Mouse (Mus musculus) liver, embryonic 15.5 days (tissue): ENCODE measurements around the gene Gm43552. TPM values are rescaled to one million over a fixed set of nuclear protein-coding genes. Genes with fewer than 3 reads are reported as not detected.
"Not testable (repeated sequence)": the region's sequence is repeated elsewhere in the genome, so short reads cannot be mapped to it uniquely, and the experiment has no call there.

Source experiments
- ATAC-seq: fragments of 200-750 bp; cut with Nextera tagmentation; 2 replicates; pipeline ENCODE4 v1.8.0; 2017; ENCODE audit warnings: moderate number of reproducible peaks, mild to moderate bottlenecking, moderate library complexity; ENCODE audit not compliant: insufficient read depth
- H3K27ac ChIP-seq: fragments of 300-500 bp; sonication (generic); replicated peaks from 2 replicates; pipeline ENCODE4 v1.5.1; 2015; ENCODE audit warnings: mild to moderate bottlenecking, inconsistent platforms
- H3K27me3 ChIP-seq: fragments of 300-500 bp; sonication (generic); 2 replicates; pipeline ENCODE4 v1.6.1; 2015; ENCODE audit warnings: mild to moderate bottlenecking, inconsistent platforms
- H3K36me3 ChIP-seq: fragments of 300-500 bp; sonication (generic); replicated peaks from 2 replicates; pipeline ENCODE4 v1.6.1; 2015; ENCODE audit warnings: moderate library complexity, mild to moderate bottlenecking, inconsistent platforms
- H3K4me1 ChIP-seq: fragments of 300-500 bp; sonication (generic); replicated peaks from 2 replicates; pipeline ENCODE4 v1.6.1; 2015; ENCODE audit warnings: inconsistent platforms
- H3K4me2 ChIP-seq: fragments of 300-500 bp; sonication (generic); 2 replicates; pipeline ENCODE4 v1.6.1; 2015; ENCODE audit warnings: moderate library complexity, mild to moderate bottlenecking, inconsistent platforms
- H3K4me3 ChIP-seq: fragments of 300-500 bp; sonication (generic); replicated peaks from 2 replicates; pipeline ENCODE4 v1.5.1; 2015; ENCODE audit warnings: mild to moderate bottlenecking, inconsistent platforms
- H3K9ac ChIP-seq: fragments of 300-500 bp; sonication (generic); 2 replicates; pipeline ENCODE4 v1.6.1; 2015; ENCODE audit warnings: moderate library complexity, mild to moderate bottlenecking, inconsistent platforms
- H3K9me3 ChIP-seq: fragments of 300-500 bp; sonication (generic); replicated peaks from 2 replicates; pipeline ENCODE4 v1.6.1; 2016; ENCODE audit warnings: inconsistent platforms
- WGBS: fragments of 180-500 bp; shearing (Covaris S2); methylation state at CpG from one replicate; pipeline ENCODE4 v1.1.7; 2015; ENCODE audit warnings: mixed read lengths; ENCODE audit not compliant: insufficient replicate concordance; 5-methylcytosine and 5-hydroxymethylcytosine counted together
- polyA plus RNA-seq: library from polyadenylated mRNA; unstranded; fragments of >200 nt; fragmentation: Nextera tagmentation; extraction: Ambion mirVana; gene quantifications from 2 replicates; pipeline ENCODE4 v1.2.1, GENCODE M21; 2015

Gene Gm43552
- polyA plus RNA-seq, 1 experiment from 2014 or later = not detected

DNA sequence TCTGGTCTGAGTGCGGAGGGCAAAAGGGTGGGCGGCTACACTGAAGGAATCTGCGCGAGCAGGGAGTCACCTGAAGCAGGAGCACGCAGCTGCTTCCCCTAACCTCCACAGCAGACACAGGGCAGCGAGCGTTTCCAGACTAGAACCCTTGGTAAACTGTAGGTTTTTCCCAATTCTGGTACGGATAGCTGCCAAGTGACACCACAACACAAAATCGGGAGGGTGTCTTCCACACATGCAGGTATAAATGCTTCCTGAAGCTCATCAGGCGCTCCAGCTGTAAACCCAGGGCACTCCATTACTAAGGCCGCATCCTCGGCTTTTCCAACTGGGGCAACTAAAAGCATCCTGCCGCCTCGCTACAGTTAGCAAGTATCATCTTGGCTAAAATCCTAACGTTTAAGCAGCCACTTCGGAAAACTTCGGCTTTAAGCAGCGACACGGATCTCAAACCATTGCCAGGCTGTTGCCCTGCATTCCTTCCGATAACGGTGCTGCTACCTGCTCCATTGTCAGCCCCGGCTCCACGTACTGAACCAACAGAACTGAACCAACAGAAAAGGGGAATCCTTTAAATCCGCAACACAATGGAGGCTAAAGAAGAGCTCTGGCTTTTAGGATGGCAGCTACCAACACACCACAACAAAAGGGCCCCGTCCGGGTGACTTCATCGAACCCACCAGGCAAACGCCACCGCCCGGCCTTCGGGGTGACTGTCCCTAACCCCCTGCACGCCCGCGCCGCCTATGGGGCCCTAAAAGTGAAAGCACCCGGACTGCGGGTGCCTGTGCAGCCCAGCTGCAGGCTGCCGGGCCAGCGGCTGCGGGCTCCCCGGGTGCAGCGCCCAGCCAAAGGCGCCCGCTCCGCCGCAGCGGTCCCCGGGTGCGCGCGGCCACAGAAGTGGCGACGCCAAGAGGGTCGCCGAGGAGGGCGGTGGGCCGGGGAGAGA is 592 bp downstream of the Gm43552 start:
- peaks cover 26% of the 10 kb centered on the region for H3K4me1 ChIP-seq
- WGBS = 1% methylated on average over 57 of the region's 57 CpGs
- H3K4me3 ChIP-seq = peak overlapping the region; percentile 89

GRCm38 (mm10) chr5:65489830-65490229 is 2.8 kb downstream of the Gm43552 start:
- 45% methylated on average over 4 of the region's 4 CpGs for WGBS
- Histone ChIP-seq H3K27ac (no peak overlapping the region), H3K4me3 (no peak overlapping the region), H3K9ac (no peak overlapping the region), H3K27me3 (peaks cover 17% of the 10 kb centered on the region), H3K4me2 (no peak overlapping the region; the same call in 1 of the 2 replicates), H3K36me3 (no peaks in the 10 kb centered on the region), H3K9me3 (no peaks in the 10 kb centered on the region), H3K4me1 (peaks cover 30% of the 10 kb centered on the region)
- ATAC-seq = no peak

More for the DNA sequence above, 592 bp downstream of the Gm43552 start:
- Histone ChIP-seq H3K9ac (peak overlapping the region; percentile 86), H3K27ac (peak overlapping the region; percentile 93), H3K27me3 (peaks cover 17% of the 10 kb centered on the region), H3K4me2 (peak overlapping the region; percentile 90), H3K9me3 (no peaks in the 10 kb centered on the region), H3K36me3 (no peaks in the 10 kb centered on the region)
- ATAC-seq = peak; percentile 82

DNA sequence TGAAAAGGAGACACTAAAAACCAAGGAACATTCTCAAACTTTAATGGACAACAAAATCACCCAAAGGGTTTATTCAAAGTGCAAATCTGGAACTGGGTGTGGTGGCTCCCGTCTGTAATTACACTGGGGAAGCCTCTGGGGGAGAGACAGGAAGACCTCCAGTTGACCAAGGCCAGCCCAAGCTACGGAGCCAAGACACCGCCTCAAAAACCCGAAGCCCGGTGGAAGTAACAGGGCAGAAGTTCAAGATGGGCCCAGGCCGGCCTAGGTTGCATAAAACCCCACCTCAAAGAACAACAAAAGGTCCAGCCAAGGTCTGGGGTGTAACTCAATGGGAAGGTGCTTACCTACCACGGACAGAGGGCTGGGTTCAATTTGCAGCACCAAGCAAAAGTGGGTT is 3.9 kb downstream of the Gm43552 start:
- Histone ChIP-seq H3K4me2 (no peak overlapping the region), H3K27me3 (peaks cover 17% of the 10 kb centered on the region), H3K9me3 (no peaks in the 10 kb centered on the region), H3K36me3 (no peaks in the 10 kb centered on the region), H3K4me3 (no peak overlapping the region), H3K9ac (no peak overlapping the region), H3K27ac (no peak overlapping the region), H3K4me1 (peaks cover 36% of the 10 kb centered on the region)
- WGBS = 63% methylated on average over 7 of the region's 7 CpGs
- no peak for ATAC-seq

DNA sequence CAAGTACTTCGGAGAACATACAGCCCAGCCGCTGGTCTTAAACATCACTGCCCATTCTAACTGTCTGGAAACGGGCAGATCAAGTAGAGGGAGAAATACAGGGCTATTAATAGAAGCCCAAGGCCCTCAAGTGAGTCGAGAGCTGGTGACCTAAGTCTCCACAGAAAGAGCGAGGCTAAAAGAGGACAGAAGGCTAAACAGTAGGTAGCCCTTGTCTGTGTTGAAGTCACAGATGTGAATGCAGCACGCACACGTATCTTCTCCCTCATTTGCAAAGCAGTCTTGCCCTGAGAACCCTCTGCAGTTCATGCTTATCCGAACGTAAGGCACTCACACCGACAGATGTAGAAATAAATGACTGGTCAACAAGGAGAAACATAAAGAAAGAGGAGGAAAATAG is 5.3 kb downstream of the Gm43552 start:
- H3K36me3 ChIP-seq = no peaks in the 10 kb centered on the region
- peaks cover 33% of the 10 kb centered on the region for H3K4me1 ChIP-seq
- no peak overlapping the region for H3K4me2 ChIP-seq
- ATAC-seq = no peak
- H3K4me3 ChIP-seq = no peak overlapping the region
- no peaks in the 10 kb centered on the region for H3K9me3 ChIP-seq
- no peak overlapping the region for H3K27ac ChIP-seq
- WGBS = 69% methylated on average over 10 of the region's 10 CpGs
- peaks cover 17% of the 10 kb centered on the region for H3K27me3 ChIP-seq
- H3K9ac ChIP-seq = no peak overlapping the region

DNA sequence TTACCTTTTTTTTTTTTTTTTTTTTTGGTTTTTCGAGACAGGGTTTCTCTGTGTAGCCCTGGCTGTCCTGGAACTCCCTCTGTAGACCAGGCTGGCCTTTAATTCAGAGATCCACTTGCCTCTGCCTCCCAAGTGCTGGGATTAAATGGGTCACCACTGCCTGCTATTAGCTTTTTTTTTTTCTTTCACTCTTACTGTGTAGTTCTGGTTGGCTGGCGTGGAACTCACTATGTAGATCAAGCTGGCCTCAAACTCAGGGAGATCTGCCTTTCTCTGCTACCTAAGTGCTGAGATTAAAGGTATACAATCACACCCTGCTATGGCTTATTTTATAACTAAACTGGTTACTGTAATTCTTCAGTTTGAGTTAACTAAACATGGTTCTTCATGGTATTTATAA is 6.1 kb downstream of the Gm43552 start:
- no peak overlapping the region for H3K9ac ChIP-seq
- WGBS = 59% methylated on average over 2 of the region's 2 CpGs
- peaks cover 12% of the 10 kb centered on the region for H3K27me3 ChIP-seq
- no peaks in the 10 kb centered on the region for H3K9me3 ChIP-seq
- no peak overlapping the region for H3K4me2 ChIP-seq
- H3K4me1 ChIP-seq = peaks cover 27% of the 10 kb centered on the region
- H3K4me3 ChIP-seq = no peak overlapping the region
- 0 out of 2 replicates have a peak overlapping the region, but pooled peaks have one; percentile 19 for H3K27ac ChIP-seq
- no peak for ATAC-seq
- H3K36me3 ChIP-seq = no peaks in the 10 kb centered on the region

DNA sequence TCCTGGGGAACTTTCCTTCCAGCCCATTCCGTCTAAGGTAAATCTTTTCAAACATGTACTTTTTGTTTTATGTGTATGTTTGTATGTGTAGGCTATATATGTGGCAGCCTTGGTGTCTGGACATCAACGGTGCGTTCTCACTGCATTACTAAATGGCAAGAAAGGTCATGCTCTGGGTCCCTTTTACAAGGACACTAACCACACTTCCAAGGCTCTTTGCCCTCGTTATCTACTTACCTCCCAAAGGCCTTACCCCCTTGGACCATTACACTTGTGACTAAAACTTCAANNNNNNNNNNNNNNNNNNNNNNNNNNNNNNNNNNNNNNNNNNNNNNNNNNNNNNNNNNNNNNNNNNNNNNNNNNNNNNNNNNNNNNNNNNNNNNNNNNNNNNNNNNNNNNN is 9.6 kb downstream of the Gm43552 start:
- Histone ChIP-seq H3K4me2 (no peak overlapping the region), H3K9me3 (no peaks in the 10 kb centered on the region), H3K36me3 (no peaks in the 10 kb centered on the region), H3K27me3 (no peaks in the 10 kb centered on the region), H3K27ac (no peak overlapping the region), H3K4me3 (no peak overlapping the region), H3K9ac (no peak overlapping the region), H3K4me1 (peaks cover 32% of the 10 kb centered on the region)
- ATAC-seq = no peak
- 72% methylated on average over 4 of the region's 4 CpGs for WGBS

DNA sequence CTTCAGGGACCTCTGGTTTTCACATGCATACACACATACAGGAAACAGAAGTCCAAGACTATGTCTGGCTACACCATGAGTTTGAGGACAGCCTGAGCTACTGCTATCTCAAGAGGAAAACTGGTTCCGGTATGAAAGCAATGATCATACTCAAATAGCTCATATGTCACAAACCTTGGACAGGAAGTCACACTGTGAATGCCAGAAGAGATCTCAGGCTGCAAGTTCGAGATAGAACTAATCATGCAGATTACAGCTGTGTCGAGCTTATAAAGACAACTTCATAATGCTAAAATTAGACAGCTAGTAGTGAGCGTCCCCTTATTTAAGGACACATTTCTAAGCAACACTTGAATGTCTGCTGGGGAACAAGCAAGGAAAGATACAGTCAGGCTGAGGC is 12.1 kb downstream of the Gm43552 start:
- Histone ChIP-seq H3K4me1 (peaks cover 47% of the 10 kb centered on the region), H3K9me3 (no peaks in the 10 kb centered on the region), H3K4me2 (no peak overlapping the region), H3K36me3 (no peaks in the 10 kb centered on the region), H3K9ac (no peak overlapping the region), H3K4me3 (no peak overlapping the region), H3K27me3 (no peaks in the 10 kb centered on the region), H3K27ac (0 out of 2 replicates have a peak overlapping the region, but pooled peaks have one; percentile 4)
- peak; percentile 11; the same call in 1 of the 2 replicates for ATAC-seq
- WGBS = 9% methylated on average over 4 of the region's 4 CpGs

GRCm38 (mm10) chr5:65479681-65480445 is 12.8 kb downstream of the Gm43552 start:
- Histone ChIP-seq H3K27ac (0 out of 2 replicates have a peak overlapping the region, but pooled peaks have one; percentile 4), H3K9me3 (no peaks in the 10 kb centered on the region), H3K27me3 (no peaks in the 10 kb centered on the region), H3K4me2 (no peak overlapping the region), H3K9ac (no peak overlapping the region), H3K4me3 (no peak overlapping the region), H3K4me1 (peaks cover 52% of the 10 kb centered on the region), H3K36me3 (no peaks in the 10 kb centered on the region)
- WGBS = 71% methylated on average over 9 of the region's 9 CpGs
- ATAC-seq = peak; percentile 32; the same call in 1 of the 2 replicates

DNA sequence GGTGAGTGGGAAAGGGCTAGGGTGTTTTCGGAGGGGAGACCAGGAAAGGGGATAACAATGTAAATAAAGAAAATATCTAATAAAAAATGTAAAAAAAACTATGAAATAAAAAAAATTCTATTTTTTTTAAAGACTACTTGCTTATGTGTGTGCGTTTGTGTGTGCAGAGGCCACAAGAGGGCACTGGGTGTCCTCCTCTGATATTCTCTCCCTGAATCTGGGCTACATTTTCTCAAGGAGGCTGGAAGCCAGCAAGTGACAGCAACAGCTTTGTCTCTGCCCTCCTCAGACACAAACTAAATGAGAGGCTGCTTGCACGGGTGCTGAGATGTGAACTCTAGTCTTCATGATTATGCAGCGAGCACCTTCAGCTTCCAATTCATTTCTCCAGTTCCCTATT is 14.4 kb downstream of the Gm43552 start:
- ATAC-seq = no peak
- peak overlapping the region; percentile 16; the same call in 1 of the 2 replicates for H3K27ac ChIP-seq
- H3K4me1 ChIP-seq = peaks cover 43% of the 10 kb centered on the region

DNA sequence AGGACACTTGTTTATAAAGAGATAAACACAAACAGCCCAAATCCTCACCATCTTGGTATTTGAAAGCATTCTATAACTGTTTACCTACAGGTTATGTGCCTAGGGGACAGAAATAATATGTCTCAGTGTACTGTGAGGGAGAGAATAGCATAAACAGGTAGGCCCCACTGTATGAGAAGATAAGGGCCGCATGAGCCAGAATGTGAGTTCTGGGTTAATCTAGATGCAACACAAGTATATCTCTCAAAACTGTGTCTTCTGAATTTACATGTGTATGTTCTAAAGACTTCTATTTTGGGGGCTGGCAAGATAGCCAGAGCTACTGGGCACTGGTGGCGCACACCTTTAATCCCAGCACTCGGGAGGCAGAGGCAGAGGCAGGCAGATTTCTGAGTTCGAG is 15.9 kb downstream of the Gm43552 start:
- not testable (repeated sequence) for H3K9me3 ChIP-seq, H3K9ac ChIP-seq, H3K36me3 ChIP-seq, H3K4me2 ChIP-seq, H3K4me3 ChIP-seq, H3K27me3 ChIP-seq
- ATAC-seq = peak; percentile 77
- WGBS = 47% methylated on average over 4 of the region's 4 CpGs
- H3K4me1 ChIP-seq = peaks cover 43% of the 10 kb centered on the region
- H3K27ac ChIP-seq = 0 out of 2 replicates have a peak overlapping the region, but pooled peaks have one; percentile 72

More for the DNA sequence above, 14.4 kb downstream of the Gm43552 start:
- H3K4me2 ChIP-seq = no peak overlapping the region
- H3K27me3 ChIP-seq = no peaks in the 10 kb centered on the region
- no peak overlapping the region for H3K4me3 ChIP-seq
- WGBS = 54% methylated on average over 4 of the region's 4 CpGs
- H3K36me3 ChIP-seq = no peaks in the 10 kb centered on the region
- H3K9me3 ChIP-seq = no peaks in the 10 kb centered on the region
- no peak overlapping the region for H3K9ac ChIP-seq

DNA sequence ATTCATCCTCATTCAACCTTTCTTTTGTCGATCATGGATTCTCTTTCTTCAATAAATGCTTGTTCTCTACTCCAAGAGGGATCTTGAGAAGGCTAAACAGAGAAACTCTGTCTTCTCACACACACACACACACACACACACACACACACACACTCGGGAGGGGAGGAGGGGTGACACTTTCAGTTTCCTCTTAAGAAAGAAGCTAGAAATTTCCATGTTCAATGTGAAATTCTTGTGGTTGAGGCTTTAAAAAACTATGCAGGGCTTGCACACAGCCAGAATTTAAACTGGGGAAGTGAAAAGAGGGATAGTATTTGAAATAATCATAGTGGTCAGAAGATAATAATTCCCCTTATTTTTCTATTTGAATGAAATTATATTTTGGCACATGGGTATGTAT is 16.8 kb downstream of the Gm43552 start:
- 25% methylated on average over 2 of the region's 2 CpGs for WGBS
- Histone ChIP-seq H3K4me1 (peaks cover 41% of the 10 kb centered on the region), H3K9me3 (no peaks in the 10 kb centered on the region), H3K4me3 (no peak overlapping the region), H3K36me3 (no peaks in the 10 kb centered on the region), H3K27me3 (no peaks in the 10 kb centered on the region), H3K4me2 (no peak overlapping the region), H3K27ac (0 out of 2 replicates have a peak overlapping the region, but pooled peaks have one; percentile 72), H3K9ac (no peak overlapping the region)
- no peak for ATAC-seq
